Mouse (Mus musculus): Measurements from ENCODE around the gene Gm38119. TPM values are rescaled to one million over a fixed set of nuclear protein-coding genes. Genes with fewer than 3 reads are reported as not detected.
"Not testable (repeated sequence)": the region's sequence is repeated elsewhere in the genome, so short reads cannot be mapped to it uniquely, and the experiment has no call there.

Gene Gm38119
- total RNA-seq (2021), result not detected

DNA sequence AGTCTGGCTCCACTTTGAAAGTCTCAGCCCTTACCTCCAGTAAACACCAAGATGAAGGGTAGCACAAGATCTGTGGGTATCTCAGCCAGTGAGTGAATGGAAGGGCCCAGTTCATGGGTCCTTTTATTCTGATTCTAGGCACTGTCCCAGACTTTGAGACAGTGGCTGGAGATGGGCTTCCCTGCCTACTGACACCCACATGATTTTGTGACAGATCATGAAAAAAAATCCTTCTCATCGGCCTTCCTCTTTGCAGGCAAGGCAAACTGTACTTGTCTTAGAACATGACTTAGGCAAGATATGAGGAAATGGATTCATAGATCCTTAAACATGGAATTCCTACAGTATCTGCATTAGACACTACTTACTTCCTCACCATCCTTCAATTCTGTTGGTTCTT, at the start of gene Gm38119:
Gene Gm38119, minus strand, starts transcription at position 101 of the 400 bp plus-strand sequence.
- intact Hi-C loops (cut with DNase I), result no loop called here
- no peak for DNase-seq (ENCODE audit: low spot score in 2 of 2)

DNA sequence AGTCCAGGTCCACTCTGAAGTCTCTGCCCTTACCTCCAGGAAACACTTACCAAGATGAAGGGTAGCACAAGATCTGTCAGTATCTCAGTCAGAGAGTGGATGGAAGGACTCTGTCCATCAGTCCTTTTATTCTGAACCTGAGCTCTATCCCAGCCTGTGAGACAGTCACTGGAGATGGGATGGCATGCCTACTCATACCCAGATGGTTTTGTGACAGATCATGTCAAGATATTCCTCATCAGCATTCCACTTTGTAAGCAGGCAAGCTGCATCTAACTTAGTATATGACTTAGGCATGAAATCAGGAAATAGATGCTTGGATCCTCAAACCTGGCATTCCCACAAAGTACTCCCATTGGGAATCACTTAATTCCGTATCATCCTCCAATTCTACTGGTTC, 39.9 kb upstream of the Gm38119 start, which contains the start of gene Lce1i:
Gene Lce1i, minus strand, starts transcription at position 101 of the 400 bp plus-strand sequence.
- intact Hi-C loops (cut with DNase I), result no loop called here
- no peak for DNase-seq (ENCODE audit: low spot score in 2 of 2)

DNA sequence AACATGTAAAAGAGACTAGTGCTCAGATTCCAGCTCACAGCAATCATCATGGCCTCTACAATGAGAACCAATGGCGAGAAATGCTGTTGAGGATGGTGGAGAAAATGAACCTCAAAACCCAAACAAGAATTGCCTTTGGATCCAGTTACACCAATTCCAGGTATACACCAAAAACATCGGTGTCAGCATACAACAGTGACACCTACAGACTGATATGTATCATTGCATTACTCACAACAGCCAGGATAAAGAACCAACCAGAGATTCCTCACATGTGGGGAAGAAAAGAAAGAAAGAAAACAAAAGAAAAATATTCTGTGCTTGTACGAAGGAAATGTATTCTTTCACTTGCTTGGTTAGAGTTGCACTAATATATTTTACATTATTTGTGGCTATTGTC, 32.7 kb upstream of the Gm38119 start:
- intact Hi-C loops (cut with DNase I), result no loop called here
- DNase-seq (ENCODE audit: low spot score in 2 of 2), result no peak

DNA sequence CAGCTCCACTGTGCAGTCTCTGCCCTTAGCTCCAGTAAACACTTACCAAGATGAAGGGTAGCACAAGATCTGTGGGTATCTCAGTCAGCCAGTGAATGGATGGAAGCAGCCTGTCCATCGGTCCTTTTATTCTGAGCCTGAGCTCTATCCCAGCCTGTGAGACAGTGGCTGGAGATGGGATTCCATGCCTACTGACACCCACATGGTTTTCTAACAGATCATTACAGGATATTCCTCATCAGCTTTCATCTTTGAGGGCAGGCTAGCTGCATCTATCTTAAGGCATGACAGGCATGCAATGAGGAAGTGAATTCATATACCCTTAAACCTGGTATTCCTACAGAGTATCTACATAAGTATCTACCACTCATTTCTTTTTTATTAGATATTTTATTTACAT, 26.1 kb upstream of the Gm38119 start, which contains the start of gene Lce1h:
Gene Lce1h, minus strand, starts transcription at position 101 of the 400 bp plus-strand sequence.
- no peak for DNase-seq (ENCODE audit: low spot score in 2 of 2)
- intact Hi-C loops (cut with DNase I), result no loop called here

DNA sequence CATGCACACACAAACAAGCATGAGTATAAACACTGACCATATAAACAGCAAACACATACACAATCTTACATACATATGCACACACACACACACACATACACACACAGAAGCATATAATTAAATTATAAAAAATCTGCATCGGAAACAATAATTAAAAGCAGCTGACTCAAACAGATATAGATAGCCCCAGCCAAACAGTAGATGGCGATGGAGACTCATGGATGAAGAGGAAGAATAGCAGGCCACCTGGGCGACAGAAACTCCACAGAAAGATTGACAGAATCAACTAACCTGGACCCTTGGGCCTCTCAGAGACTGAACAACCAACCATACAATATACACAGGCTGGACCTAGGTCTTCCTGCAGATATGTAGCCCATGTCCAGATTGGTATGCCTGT, 14.3 kb upstream of the Gm38119 start:
- intact Hi-C loops (cut with DNase I), result loop anchor here (5.0 to 10.0 kb wide), 3 partner anchors 149 to 272 kb away; partner anchors contain the start of gene Lce3f

DNA sequence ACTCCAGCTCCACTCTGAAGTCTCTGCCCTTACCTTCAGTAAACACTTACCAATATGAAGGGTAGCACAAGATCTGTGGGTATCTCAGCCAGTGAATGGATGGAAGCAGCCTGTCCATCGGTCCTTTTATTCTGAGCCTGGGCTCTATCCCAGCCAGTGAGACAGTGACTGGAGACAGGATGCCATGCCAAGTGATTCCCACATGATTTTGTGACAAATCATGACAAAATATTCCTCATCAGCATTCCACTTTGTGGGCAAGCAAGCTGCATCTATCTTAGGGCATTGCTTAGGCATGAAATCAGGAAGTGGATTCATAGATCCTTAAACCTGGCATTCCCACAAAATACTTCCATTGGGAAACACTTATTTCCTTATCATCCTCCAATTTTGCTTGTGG, 13.3 kb upstream of the Gm38119 start, which contains the start of gene Lce1g:
Gene Lce1g, minus strand, starts transcription at position 101 of the 400 bp plus-strand sequence.
- no peak for DNase-seq (ENCODE audit: low spot score in 2 of 2)
- intact Hi-C loops (cut with DNase I), result loop anchor here (5.0 to 10.0 kb wide), 3 partner anchors 150 to 273 kb away; partner anchors contain the start of gene Lce3f

More for the DNA sequence above, 14.3 kb upstream of the Gm38119 start:
- no peak for DNase-seq (ENCODE audit: low spot score in 2 of 2)

DNA sequence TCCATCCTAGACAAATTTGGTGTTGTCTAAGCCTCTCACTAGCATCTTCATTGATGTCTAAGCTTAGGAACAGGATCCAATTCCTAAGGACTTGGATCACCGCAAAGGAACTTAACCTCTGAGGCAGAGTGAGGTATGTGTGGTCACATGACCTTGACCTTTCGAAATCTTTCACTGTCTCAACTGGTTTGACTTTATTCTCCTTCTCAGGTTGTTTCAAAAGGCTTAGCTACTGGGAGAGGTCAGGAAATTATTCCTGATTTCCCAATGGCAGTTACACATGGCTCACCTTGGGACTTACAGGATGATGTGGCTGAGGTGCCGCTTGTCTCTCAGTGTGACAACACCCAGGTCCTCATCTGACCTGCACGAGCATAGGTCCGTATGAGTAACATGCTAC, 16.3 kb downstream of the Gm38119 start:
- intact Hi-C loops (cut with DNase I), result no loop called here
- DNase-seq (ENCODE audit: low spot score in 2 of 2), result no peak

DNA sequence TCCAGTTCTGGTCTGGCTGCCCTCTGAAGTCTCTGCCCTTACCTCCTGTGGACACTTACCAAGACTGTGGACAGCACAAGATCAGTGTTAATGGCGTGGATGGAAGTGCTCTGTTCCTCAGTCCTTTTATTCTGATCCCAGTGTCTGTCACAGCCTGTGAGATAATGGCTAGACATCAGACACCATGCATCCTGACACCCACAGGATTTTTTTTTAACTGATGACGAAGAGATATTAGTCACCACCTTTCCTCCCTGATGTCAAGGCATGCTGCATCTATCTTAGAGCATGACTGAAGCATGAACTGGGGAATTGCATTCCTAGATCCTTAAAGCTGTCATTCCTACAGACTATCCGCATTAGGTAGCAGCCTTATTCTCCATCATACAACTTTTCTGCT, 18.6 kb downstream of the Gm38119 start, which contains the start of gene Lce1f:
Gene Lce1f, minus strand, starts transcription at position 101 of the 400 bp plus-strand sequence.
- no peak for DNase-seq (ENCODE audit: low spot score in 2 of 2)
- intact Hi-C loops (cut with DNase I), result no loop called here

DNA sequence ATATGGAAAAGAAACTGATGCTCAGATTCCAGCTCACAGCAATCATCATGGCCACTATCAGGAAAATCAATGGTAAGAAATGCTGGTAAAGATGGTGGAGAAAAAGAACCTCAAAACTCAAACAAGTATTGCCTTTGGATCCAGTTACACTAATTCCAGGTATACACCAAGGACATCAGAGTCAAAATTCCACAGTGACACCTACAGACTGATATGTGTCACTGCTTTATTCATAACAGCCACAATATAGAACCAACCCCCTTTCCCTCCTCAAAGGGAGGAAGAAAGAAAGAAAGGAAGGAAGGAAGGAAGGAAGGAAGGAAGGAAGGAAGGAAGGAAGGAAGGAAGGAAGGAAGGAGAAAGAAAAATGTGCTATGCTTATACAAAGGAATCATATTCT, 23.8 kb downstream of the Gm38119 start:
- intact Hi-C loops (cut with DNase I), result no loop called here

DNA sequence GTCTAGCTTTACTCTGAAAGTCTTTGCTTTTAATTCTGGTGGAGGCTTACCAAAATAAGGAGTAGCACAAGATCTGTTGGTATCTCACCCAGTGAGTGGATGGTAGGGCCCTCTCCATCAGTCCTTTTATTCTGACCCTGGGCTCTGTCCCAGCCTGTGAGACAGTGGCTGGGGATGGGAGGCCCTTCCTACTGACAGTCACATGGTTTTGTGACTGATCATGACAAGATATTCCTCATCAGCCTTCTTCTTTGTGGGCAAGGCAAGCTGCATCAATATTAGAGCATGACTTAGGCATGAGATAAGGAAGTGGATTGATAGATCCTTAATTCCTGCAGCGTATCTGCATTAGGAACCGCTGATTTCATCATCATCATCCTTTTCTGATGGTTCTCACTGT, 29.9 kb downstream of the Gm38119 start, which contains the start of gene Lce1e:
Gene Lce1e, minus strand, starts transcription at position 101 of the 400 bp plus-strand sequence.
- no peak for DNase-seq (ENCODE audit: low spot score in 2 of 2)
- intact Hi-C loops (cut with DNase I), result no loop called here

More for the DNA sequence above, 23.8 kb downstream of the Gm38119 start:
- DNase-seq (ENCODE audit: low spot score in 2 of 2), result no peak

DNA sequence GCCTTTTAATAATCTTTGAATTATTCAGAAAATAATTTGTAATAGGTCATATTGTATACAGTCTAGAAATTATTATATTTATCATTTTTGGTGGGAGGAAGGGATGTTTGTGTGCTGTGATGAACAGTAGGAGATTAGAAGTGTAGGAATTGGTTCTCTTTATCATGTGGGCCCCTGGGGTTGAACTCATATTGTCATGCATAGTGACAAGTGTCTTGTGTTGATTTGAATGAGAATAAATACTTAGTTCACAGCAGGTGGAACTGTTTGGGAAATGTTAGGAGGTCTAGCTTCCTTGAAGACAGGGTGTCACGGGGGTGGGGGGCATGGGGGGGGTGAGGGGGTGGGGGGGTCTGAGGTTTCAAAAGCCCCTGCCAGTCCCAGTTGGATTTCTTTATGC, 44.3 kb downstream of the Gm38119 start:
- intact Hi-C loops (cut with DNase I), result no loop called here
- DNase-seq (ENCODE audit: low spot score in 2 of 2), result no peak

DNA sequence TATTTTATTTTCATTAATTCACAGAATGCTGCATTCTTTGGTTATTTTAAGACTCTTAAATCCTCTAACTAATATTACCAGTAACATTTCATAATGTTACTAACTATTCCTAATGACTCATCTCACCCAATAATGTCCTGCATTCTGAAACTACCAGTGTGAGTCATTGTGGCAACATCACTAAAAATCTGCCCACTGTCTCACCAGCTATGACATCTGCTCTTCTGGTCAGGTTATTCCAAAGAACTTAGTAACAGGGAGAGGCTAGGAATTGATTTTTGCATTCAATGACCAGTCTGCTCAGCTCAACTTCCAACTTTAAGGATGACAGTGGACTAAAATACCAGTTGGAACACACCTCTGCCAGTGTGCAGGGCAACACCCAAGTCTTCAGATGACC, 47.2 kb downstream of the Gm38119 start:
- intact Hi-C loops (cut with DNase I), result no loop called here
- DNase-seq (ENCODE audit: low spot score in 2 of 2), result no peak

DNA sequence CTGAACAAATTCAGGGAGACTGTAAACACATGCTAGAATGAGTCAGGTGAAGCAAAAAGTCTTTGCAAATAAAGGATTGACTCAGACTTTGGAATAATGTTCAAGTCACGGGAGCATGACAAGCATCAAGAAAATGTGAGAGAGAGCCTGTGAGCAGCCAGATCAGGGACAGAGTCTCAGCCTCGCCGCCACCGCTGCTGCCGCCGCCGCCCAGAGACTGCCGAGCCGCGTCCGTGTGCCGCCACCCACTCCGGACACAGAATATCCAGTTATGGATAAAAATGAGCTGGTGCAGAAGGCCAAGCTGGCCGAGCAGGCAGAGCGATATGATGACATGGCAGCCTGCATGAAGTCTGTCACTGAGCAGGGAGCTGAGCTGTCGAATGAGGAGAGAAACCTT, 49.7 kb downstream of the Gm38119 start:
- DNase-seq (ENCODE audit: low spot score in 2 of 2); intact Hi-C loops (cut with DNase I): not testable (repeated sequence)

Other genes starting within 250 kb of the Gm38119 start
- gene Sprr4, start 238.6 kb downstream of the Gm38119 start, total RNA-seq (2021), result not detected
- gene 2310046K23Rik, start 204.6 kb downstream of the Gm38119 start, total RNA-seq (2021), result not detected
- gene Ivl, start 165.4 kb downstream of the Gm38119 start, total RNA-seq (2021), result not detected
- not detected for gene Smcp, start 150.1 kb downstream of the Gm38119 start, total RNA-seq (2021)
- not detected for gene 2210017I01Rik, start 131.6 kb downstream of the Gm38119 start, total RNA-seq (2021)
- gene Lce6a, start 117.4 kb downstream of the Gm38119 start, total RNA-seq (2021), result not detected
- not detected for gene Lce1a1, start 90.8 kb downstream of the Gm38119 start, total RNA-seq (2021)
- gene Lce1b, start 82.2 kb downstream of the Gm38119 start, total RNA-seq (2021), result not detected
- not detected for gene Lce1a2, start 68.8 kb downstream of the Gm38119 start, total RNA-seq (2021)
- not detected for gene Lce1c, start 59.8 kb downstream of the Gm38119 start, total RNA-seq (2021)
- not detected for gene Lce1d, start 51.9 kb downstream of the Gm38119 start, total RNA-seq (2021)
- not detected for gene Lce1e, start 30.0 kb downstream of the Gm38119 start, total RNA-seq (2021)
- gene Lce1f, start 18.7 kb downstream of the Gm38119 start, total RNA-seq (2021), result not detected
- gene Lce1g, start 13.2 kb upstream of the Gm38119 start, total RNA-seq (2021), result not detected
- not detected for gene Lce1h, start 26.0 kb upstream of the Gm38119 start, total RNA-seq (2021)
- gene Lce1i, start 39.8 kb upstream of the Gm38119 start, total RNA-seq (2021), result not detected
- gene Lce1j, start 51.4 kb upstream of the Gm38119 start, total RNA-seq (2021), result not detected
- gene Lce1k, start 68.8 kb upstream of the Gm38119 start, total RNA-seq (2021), result not detected
- gene Kprp, start 88.2 kb upstream of the Gm38119 start, total RNA-seq (2021), result not detected
- gene Lce1l, start 112.2 kb upstream of the Gm38119 start, total RNA-seq (2021), result not detected
- not detected for gene 2310050C09Rik, start 131.1 kb upstream of the Gm38119 start, total RNA-seq (2021)
- gene Lce3a, start 187.1 kb upstream of the Gm38119 start, total RNA-seq (2021), result not detected
- not detected for gene Lce3b, start 193.9 kb upstream of the Gm38119 start, total RNA-seq (2021)
- gene Lce3c, start 205.4 kb upstream of the Gm38119 start, total RNA-seq (2021), result not detected
- gene Lce3d, start 218.3 kb upstream of the Gm38119 start, total RNA-seq (2021), result not detected
- not detected for gene Lce3e, start 228.0 kb upstream of the Gm38119 start, total RNA-seq (2021)

Data from left cerebral cortex, postnatal 36 days (tissue).